ENCODE assay signal across 19 mouse cellular contexts in the genomic region with DNA sequence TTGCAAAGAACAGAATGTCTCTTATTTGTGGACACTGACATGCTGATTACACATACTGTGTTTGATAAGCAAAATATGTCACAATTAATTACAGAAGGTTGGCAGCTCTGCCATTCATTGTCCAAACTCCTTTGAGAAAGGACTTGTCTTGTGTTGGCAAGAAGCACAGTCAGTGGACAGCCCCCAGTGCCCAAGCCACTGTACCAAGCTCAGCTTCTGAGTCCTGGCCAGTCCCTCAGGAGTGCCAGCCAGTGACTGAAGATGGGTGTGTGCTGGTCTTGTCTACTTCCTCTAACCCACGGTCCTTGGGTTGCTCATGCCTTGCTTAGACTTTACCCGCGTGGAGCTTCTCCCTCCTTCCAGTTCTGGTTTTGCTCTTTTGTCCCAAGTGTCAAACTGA.
A peak's percentile ranks its signal among the peaks of the same experiment; 100 is the strongest.
DNase-seq lines count a peak whose midpoint lies in the region; ATAC-seq lines count a peak whose summit lies in the region.
"Had no signal": no experiment of that assay in that cellular context is flagged by ENCODE, and none has a peak within 500 bp of the region (broad histone marks: within the 10 kb centered on the region; RNA-seq: fewer than 3 reads in every experiment).

No protein-coding gene starts in this region.

- H3K27me3 ChIP-seq in forebrain, embryonic 13.5 days, result no peaks in the 10 kb centered on the region
- H3K27me3 ChIP-seq in forebrain, embryonic 10.5 days (ENCODE audit: poor library complexity, severe bottlenecking), result no peaks in the 10 kb centered on the region
- H3K27me3 ChIP-seq in hindbrain, embryonic 16.5 days (replicated peaks; ENCODE audit: control insufficient read depth, insufficient read depth, low read length), result no peaks in the 10 kb centered on the region
- H3K27me3 ChIP-seq in hindbrain, embryonic 13.5 days, result no peaks in the 10 kb centered on the region
- H3K27me3 ChIP-seq: CH12.LX; megakaryocyte, embryonic 14.5 days had no signal

- no peak overlapping the region for H3K9ac ChIP-seq in forebrain, embryonic 13.5 days
- no peak overlapping the region for H3K9ac ChIP-seq in hindbrain, embryonic 16.5 days (ENCODE audit: low read depth, low read length)
- no peak overlapping the region for H3K9ac ChIP-seq in hindbrain, embryonic 13.5 days
- H3K9ac ChIP-seq: lung, embryonic 14.5 days had no signal

- 93% methylated on average over 3 of the region's 3 CpGs for WGBS in forebrain, embryonic 13.5 days
- 87% methylated on average over 3 of the region's 3 CpGs for WGBS in forebrain, embryonic 10.5 days
- 72% methylated on average over 3 of the region's 3 CpGs for WGBS in hindbrain, embryonic 16.5 days
- 91% methylated on average over 3 of the region's 3 CpGs for WGBS in hindbrain, embryonic 13.5 days

- ATAC-seq in forebrain, embryonic 13.5 days, result peak; percentile 50
- peak; percentile 12; the same call in 1 of the 2 replicates for ATAC-seq in hindbrain, embryonic 16.5 days
- ATAC-seq in hindbrain, embryonic 13.5 days (ENCODE audit: low FRiP score), result no peak
- ATAC-seq: inflammation-experienced regulatory T-cells, adult 6 months had no signal

- H3K4me3 ChIP-seq in forebrain, embryonic 13.5 days, result no peak overlapping the region
- H3K4me3 ChIP-seq in forebrain, embryonic 10.5 days, result no peak overlapping the region
- no peak overlapping the region for H3K4me3 ChIP-seq in hindbrain, embryonic 16.5 days (ENCODE audit: low read length)
- H3K4me3 ChIP-seq in hindbrain, embryonic 13.5 days, result no peak overlapping the region
- H3K4me3 ChIP-seq: gastrocnemius, adult 2 months; layer of hippocampus, adult 2 months; megakaryocyte, embryonic 14.5 days had no signal

- DNase-seq in forebrain, embryonic 10.5 days (ENCODE audit: extremely low spot score, low spot score), result no peak
- peak; percentile 7 for DNase-seq in lung, postnatal 25 days (ENCODE audit: low spot score)
- DNase-seq in lung, postnatal 4 days, result no peak
- DNase-seq in adipocyte (ENCODE audit: low spot score), result peak; percentile 45
- no peak for DNase-seq in urinary bladder, adult 2 months (ENCODE audit: low spot score)
- DNase-seq: adrenal gland, adult 8-10 months; gastrocnemius, adult 2 months; kidney, adult 2 months; layer of hippocampus, postnatal 36 days had no signal

- H3K4me2 ChIP-seq in forebrain, embryonic 13.5 days, result no peak overlapping the region
- H3K4me2 ChIP-seq in hindbrain, embryonic 16.5 days (ENCODE audit: low read length), result no peak overlapping the region
- no peak overlapping the region for H3K4me2 ChIP-seq in hindbrain, embryonic 13.5 days
- H3K4me2 ChIP-seq: heart, embryonic 11.5 days; liver, embryonic 11.5 days; lung, embryonic 14.5 days had no signal

- peaks cover 21% of the 10 kb centered on the region for H3K4me1 ChIP-seq in forebrain, embryonic 13.5 days
- H3K4me1 ChIP-seq in forebrain, embryonic 10.5 days, result no peaks in the 10 kb centered on the region
- no peaks in the 10 kb centered on the region; the same call in 1 of the 2 replicates for H3K4me1 ChIP-seq in hindbrain, embryonic 16.5 days (ENCODE audit: control insufficient read depth, insufficient read depth, low read depth, low read length)
- peaks cover 19% of the 10 kb centered on the region for H3K4me1 ChIP-seq in hindbrain, embryonic 13.5 days (replicated peaks)
- H3K4me1 ChIP-seq: megakaryocyte, embryonic 14.5 days had no signal

- H3K27ac ChIP-seq in forebrain, embryonic 13.5 days, result peak overlapping the region; percentile 82
- no peak overlapping the region for H3K27ac ChIP-seq in forebrain, embryonic 10.5 days
- no peak overlapping the region for H3K27ac ChIP-seq in hindbrain, embryonic 16.5 days (ENCODE audit: low read depth, low read length)
- H3K27ac ChIP-seq in hindbrain, embryonic 13.5 days, result no peak overlapping the region
- H3K27ac ChIP-seq: gastrocnemius, adult 2 months; layer of hippocampus, adult 2 months had no signal

- no peaks in the 10 kb centered on the region for H3K36me3 ChIP-seq in forebrain, embryonic 13.5 days (ENCODE audit: poor library complexity, severe bottlenecking)
- no peaks in the 10 kb centered on the region for H3K36me3 ChIP-seq in forebrain, embryonic 10.5 days (replicated peaks)
- no peaks in the 10 kb centered on the region for H3K36me3 ChIP-seq in hindbrain, embryonic 16.5 days (ENCODE audit: control insufficient read depth, insufficient read depth, low read length)
- no peaks in the 10 kb centered on the region for H3K36me3 ChIP-seq in hindbrain, embryonic 13.5 days

- no peaks in the 10 kb centered on the region for H3K9me3 ChIP-seq in forebrain, embryonic 13.5 days (replicated peaks)
- no peaks in the 10 kb centered on the region for H3K9me3 ChIP-seq in forebrain, embryonic 10.5 days
- H3K9me3 ChIP-seq in hindbrain, embryonic 16.5 days (ENCODE audit: control insufficient read depth, low read length), result no peaks in the 10 kb centered on the region
- H3K9me3 ChIP-seq in hindbrain, embryonic 13.5 days, result no peaks in the 10 kb centered on the region
- H3K9me3 ChIP-seq: megakaryocyte, embryonic 14.5 days had no signal

Comparison
In these comparisons a context has a peak if more than half of its experiments do, and no peak if none do; other contexts are left out.
1. DNase-seq: peak in lung, postnatal 25 days (single experiment) and adipocyte (single experiment); none in forebrain, embryonic 10.5 days (single experiment), lung, postnatal 4 days (0 of 2) and urinary bladder, adult 2 months (single experiment).